7 mouse cellular contexts compared by ENCODE assay signal in the genomic region with DNA sequence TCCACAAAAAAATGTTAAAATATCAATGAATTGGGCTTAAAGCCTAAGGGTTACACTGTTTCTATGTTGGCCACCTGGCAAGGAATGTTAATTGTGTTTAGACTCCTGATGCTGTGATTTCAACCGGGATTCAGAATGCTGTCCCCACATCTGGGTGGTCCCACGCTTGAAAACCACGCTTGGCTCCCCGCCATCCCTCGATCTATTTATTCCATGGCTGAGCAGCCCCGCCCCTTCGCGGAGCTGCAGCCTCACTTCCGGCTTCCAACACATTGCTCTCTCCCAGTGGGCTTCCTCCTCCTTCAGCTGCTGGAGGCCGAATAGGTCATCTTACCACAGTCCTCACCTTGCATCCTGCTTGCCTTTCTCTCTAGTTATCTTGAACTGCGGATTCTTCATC. TPM values are rescaled to one million over a fixed set of nuclear protein-coding genes. Genes with fewer than 3 reads are reported as not detected.
DNase-seq lines count a peak whose midpoint lies in the region; ATAC-seq and TF ChIP-seq lines count a peak whose summit lies in the region.

No protein-coding gene starts in this region.

- WGBS in intestine, embryonic 16.5 days = 8% methylated on average over 11 of the region's 11 CpGs
- 4% methylated on average over 11 of the region's 11 CpGs for WGBS in lung, postnatal 0 days

- H3K9ac ChIP-seq in intestine, embryonic 16.5 days (ENCODE audit: low read depth, low read length) = peak overlapping the region; percentile 70
- H3K9ac ChIP-seq in lung, postnatal 0 days (replicated peaks; ENCODE audit: low read depth) = no peak overlapping the region

- peak; percentile 49 for ATAC-seq in intestine, embryonic 16.5 days
- peak; percentile 32 for ATAC-seq in lung, postnatal 0 days

- peak overlapping the region; percentile 94 for H3K27ac ChIP-seq in intestine, embryonic 16.5 days (ENCODE audit: low read length)
- peak overlapping the region; percentile 79 for H3K27ac ChIP-seq in lung, postnatal 0 days (ENCODE audit: low read length)

- peaks cover 9% of the 10 kb centered on the region for H3K4me1 ChIP-seq in intestine, embryonic 16.5 days (ENCODE audit: control insufficient read depth, insufficient read depth, low read length)
- 0 out of 2 replicates have a peak, but pooled peaks cover 3% of the 10 kb centered on the region for H3K4me1 ChIP-seq in lung, postnatal 0 days (ENCODE audit: insufficient read depth, low read depth, low read length)

- H3K27me3 ChIP-seq in intestine, embryonic 16.5 days (replicated peaks; ENCODE audit: control insufficient read depth, insufficient read depth, low read length) = no peaks in the 10 kb centered on the region
- H3K27me3 ChIP-seq in lung, postnatal 0 days (replicated peaks; ENCODE audit: insufficient read depth, low read length) = no peaks in the 10 kb centered on the region

- H3K9me3 ChIP-seq in intestine, embryonic 16.5 days (ENCODE audit: control insufficient read depth, low read length) = no peaks in the 10 kb centered on the region
- H3K9me3 ChIP-seq in lung, postnatal 0 days (ENCODE audit: low read length) = no peaks in the 10 kb centered on the region

- TF ChIP-seq CTCF in lung, postnatal 0 days (IDR thresholded peaks at IDR 0.05) = no peak

- DNase-seq in urinary bladder, postnatal 4 days (ENCODE audit: low spot score in 2 of 2) = peak; percentile 58 to 75
- DNase-seq in urinary bladder, adult 18-20 months (ENCODE audit: low spot score in 2 of 2) = no peak
- DNase-seq in cerebellum, postnatal 25 days = peak; percentile 47 to 66
- peak; percentile 60 for DNase-seq in gastrocnemius, postnatal 10 days
- peak; percentile 74 for DNase-seq in lung, postnatal 0 days (ENCODE audit: low spot score)
- DNase-seq in retina, postnatal 1 day = peak; percentile 94

- H3K4me3 ChIP-seq in intestine, embryonic 16.5 days (ENCODE audit: low read length) = peak overlapping the region; percentile 34
- peak overlapping the region; percentile 26 for H3K4me3 ChIP-seq in lung, postnatal 0 days (ENCODE audit: low read depth, low read length)

- no peaks in the 10 kb centered on the region for H3K36me3 ChIP-seq in intestine, embryonic 16.5 days (ENCODE audit: control insufficient read depth, insufficient read depth, low read length)
- no peaks in the 10 kb centered on the region for H3K36me3 ChIP-seq in lung, postnatal 0 days (ENCODE audit: insufficient read depth, low read length)

- peak overlapping the region; percentile 49 for H3K4me2 ChIP-seq in intestine, embryonic 16.5 days (ENCODE audit: low read depth, low read length)
- H3K4me2 ChIP-seq in lung, postnatal 0 days (replicated peaks; ENCODE audit: low read depth, low read length) = peak overlapping the region; percentile 50

- no peak for TF ChIP-seq EP300 in lung, postnatal 0 days (IDR thresholded peaks at IDR 0.05)

RNA-seq across cellular contexts. Expression of a gene that starts 8.9 kb away (rescaled TPM):
- total RNA-seq in gastrocnemius, postnatal 10 days (2021) = 10 to 100 TPM in 1 of 2 experiments, 1 to 10 TPM in 1; 8.3 to 10.0 TPM
- polyA plus RNA-seq in intestine, embryonic 16.5 days (2015; fragmentation: Nextera tagmentation; extraction: Ambion mirVana) = 1.9 and 2.2 TPM in 2 replicates
- polyA plus RNA-seq in lung, postnatal 0 days (2015; fragmentation: Nextera tagmentation; extraction: Ambion mirVana) = 1.4 and 1.8 TPM in 2 replicates

RNA-seq across cellular contexts. Expression of a gene that starts 19.3 kb away (rescaled TPM):
- 10 to 100 TPM; 45.4 to 49.7 TPM for total RNA-seq in gastrocnemius, postnatal 10 days (2021)
- polyA plus RNA-seq in intestine, embryonic 16.5 days (2015; fragmentation: Nextera tagmentation; extraction: Ambion mirVana) = 31.1 and 34.4 TPM in 2 replicates
- 14.2 and 15.1 TPM in 2 replicates for polyA plus RNA-seq in lung, postnatal 0 days (2015; fragmentation: Nextera tagmentation; extraction: Ambion mirVana)

RNA-seq across cellular contexts. Expression of a gene that starts 31.3 kb away (rescaled TPM):
- total RNA-seq in gastrocnemius, postnatal 10 days (2021) = not detected
- 0.38 and 0.55 TPM in 2 replicates for polyA plus RNA-seq in intestine, embryonic 16.5 days (2015; fragmentation: Nextera tagmentation; extraction: Ambion mirVana)
- polyA plus RNA-seq in lung, postnatal 0 days (2015; fragmentation: Nextera tagmentation; extraction: Ambion mirVana) = not detected in 2 replicates

RNA-seq across cellular contexts. Expression of a gene that starts 39.1 kb away (rescaled TPM):
- 10 to 100 TPM; 16.0 to 16.1 TPM for total RNA-seq in gastrocnemius, postnatal 10 days (2021)
- polyA plus RNA-seq in intestine, embryonic 16.5 days (2015; fragmentation: Nextera tagmentation; extraction: Ambion mirVana) = 14.7 and 15.2 TPM in 2 replicates
- 6.3 TPM in 2 replicates for polyA plus RNA-seq in lung, postnatal 0 days (2015; fragmentation: Nextera tagmentation; extraction: Ambion mirVana)

RNA-seq across cellular contexts. Expression of a gene that starts 39.2 kb away (rescaled TPM):
- 10 to 100 TPM; 17.0 to 21.5 TPM for total RNA-seq in gastrocnemius, postnatal 10 days (2021)
- polyA plus RNA-seq in intestine, embryonic 16.5 days (2015; fragmentation: Nextera tagmentation; extraction: Ambion mirVana) = 38.2 and 41.4 TPM in 2 replicates
- 19.8 and 23.0 TPM in 2 replicates for polyA plus RNA-seq in lung, postnatal 0 days (2015; fragmentation: Nextera tagmentation; extraction: Ambion mirVana)

Comparison
In these comparisons a context has a peak if more than half of its experiments do, and no peak if none do; other contexts are left out.
1. DNase-seq: peak in urinary bladder, postnatal 4 days (2 of 2), cerebellum, postnatal 25 days (2 of 2), gastrocnemius, postnatal 10 days (single experiment), lung, postnatal 0 days (single experiment) and retina, postnatal 1 day (single experiment); none in urinary bladder, adult 18-20 months (0 of 2).